Mouse (Mus musculus) forebrain, embryonic 13.5 days (tissue): ENCODE results near the gene Nr1d2. TPM values are rescaled to one million over a fixed set of nuclear protein-coding genes. Genes with fewer than 3 reads are reported as not detected.
"Not testable (repeated sequence)": the region's sequence is repeated elsewhere in the genome, so short reads cannot be mapped to it uniquely, and the experiment has no call there.

ENCODE experiments used
- ATAC-seq: fragments of 200-750 bp; cut with Nextera tagmentation; 2 replicates; pipeline ENCODE4 v1.8.0; 2017
- H3K27ac ChIP-seq: fragments of 300-500 bp; sonication (generic); 2 replicates; pipeline ENCODE4 v1.5.1; 2015; ENCODE audit warnings: inconsistent platforms, mild to moderate bottlenecking, moderate library complexity
- H3K27me3 ChIP-seq: fragments of 300-500 bp; sonication (generic); 2 replicates; pipeline ENCODE4 v1.6.1; 2015; ENCODE audit warnings: mild to moderate bottlenecking, inconsistent platforms
- H3K36me3 ChIP-seq: fragments of 300-500 bp; sonication (generic); 2 replicates; pipeline ENCODE4 v1.6.1; 2015; ENCODE audit warnings: mild to moderate bottlenecking, inconsistent platforms; ENCODE audit not compliant: poor library complexity, severe bottlenecking
- H3K4me1 ChIP-seq: fragments of 300-500 bp; sonication (generic); 2 replicates; pipeline ENCODE4 v1.6.1; 2015; ENCODE audit warnings: inconsistent platforms
- H3K4me2 ChIP-seq: fragments of 300-500 bp; sonication (generic); 2 replicates; pipeline ENCODE4 v1.6.1; 2015; ENCODE audit warnings: inconsistent platforms, mild to moderate bottlenecking, moderate library complexity
- H3K4me3 ChIP-seq: fragments of 300-500 bp; sonication (generic); 2 replicates; pipeline ENCODE4 v1.5.1; 2015; ENCODE audit warnings: mild to moderate bottlenecking, inconsistent platforms
- H3K9ac ChIP-seq: fragments of 300-500 bp; sonication (generic); 2 replicates; pipeline ENCODE4 v1.6.1; 2015; ENCODE audit warnings: mild to moderate bottlenecking, inconsistent platforms
- H3K9me3 ChIP-seq: fragments of 300-500 bp; sonication (generic); replicated peaks from 2 replicates; pipeline ENCODE4 v1.6.1; 2016; ENCODE audit warnings: inconsistent platforms
- WGBS: fragments of 180-500 bp; shearing (Covaris S2); methylation state at CpG from one replicate; pipeline ENCODE4 v1.1.7; 2015; 5-methylcytosine and 5-hydroxymethylcytosine counted together
- polyA plus RNA-seq: library from polyadenylated mRNA; unstranded; fragments of >200 nt; fragmentation: Nextera tagmentation; extraction: Ambion mirVana; gene quantifications from 2 replicates; pipeline ENCODE4 v1.2.1, GENCODE M21; 2015

Nr1d2 gene
- polyA plus RNA-seq, 1 experiment from 2014 or later = 5.0 TPM

GRCm38 (mm10) chr14:18261203-18261602, 22.3 kb upstream of the Nr1d2 start:
- Histone ChIP-seq H3K27me3 (no peaks in the 10 kb centered on the region), H3K27ac (no peak overlapping the region), H3K4me2 (no peak overlapping the region), H3K9me3 (no peaks in the 10 kb centered on the region), H3K9ac (no peak overlapping the region), H3K36me3 (peaks cover 5% of the 10 kb centered on the region; the same call in 1 of the 2 replicates), H3K4me1 (peaks cover 23% of the 10 kb centered on the region), H3K4me3 (no peak overlapping the region)
- WGBS = 87% methylated on average over 3 of the region's 3 CpGs
- ATAC-seq = no peak

GRCm38 (mm10) chr14:18242638-18243130, 3.8 kb upstream of the Nr1d2 start:
- H3K4me1 ChIP-seq = 0 out of 2 replicates have a peak, but pooled peaks cover 2% of the 10 kb centered on the region
- H3K9me3 ChIP-seq = no peaks in the 10 kb centered on the region
- no peak overlapping the region for H3K4me2 ChIP-seq
- no peaks in the 10 kb centered on the region for H3K27me3 ChIP-seq
- no peak overlapping the region for H3K9ac ChIP-seq
- 90% methylated on average over 21 of the region's 21 CpGs for WGBS
- no peak overlapping the region for H3K4me3 ChIP-seq
- no peak for ATAC-seq
- no peaks in the 10 kb centered on the region for H3K36me3 ChIP-seq
- no peak overlapping the region for H3K27ac ChIP-seq

- Histone ChIP-seq H3K9me3 (no peaks in the 10 kb centered on the region), H3K4me1 (0 out of 2 replicates have a peak, but pooled peaks cover 4% of the 10 kb centered on the region), H3K27me3 (no peaks in the 10 kb centered on the region), H3K4me3 (no peak overlapping the region), H3K36me3 (no peaks in the 10 kb centered on the region), H3K27ac (no peak overlapping the region), H3K9ac (no peak overlapping the region), H3K4me2 (no peak overlapping the region)
- 88% methylated on average over 4 of the region's 4 CpGs for WGBS
- no peak for ATAC-seq
Observed at GRCm38 (mm10) chr14:18241786-18242185, 2.9 kb upstream of the Nr1d2 start.

- no peaks in the 10 kb centered on the region for H3K36me3 ChIP-seq
- H3K4me3 ChIP-seq = no peak overlapping the region
- H3K27ac ChIP-seq = no peak overlapping the region
- H3K9me3 ChIP-seq = no peaks in the 10 kb centered on the region
- H3K4me2 ChIP-seq = no peak overlapping the region
- H3K27me3 ChIP-seq = no peaks in the 10 kb centered on the region
- H3K4me1 ChIP-seq = 0 out of 2 replicates have a peak, but pooled peaks cover 4% of the 10 kb centered on the region
- 74% methylated on average over 7 of the region's 7 CpGs for WGBS
- no peak for ATAC-seq
- H3K9ac ChIP-seq = no peak overlapping the region
Observed at GRCm38 (mm10) chr14:18240132-18240531, 1.2 kb upstream of the Nr1d2 start.

GRCm38 (mm10) chr14:18238131-18238749, 687 bp downstream of the Nr1d2 start:
- Histone ChIP-seq H3K9me3 (no peaks in the 10 kb centered on the region), H3K27ac (peak overlapping the region; percentile 69), H3K27me3 (no peaks in the 10 kb centered on the region), H3K4me3 (peak overlapping the region; percentile 77), H3K9ac (peak overlapping the region; percentile 73), H3K4me1 (0 out of 2 replicates have a peak, but pooled peaks cover 4% of the 10 kb centered on the region), H3K36me3 (no peaks in the 10 kb centered on the region), H3K4me2 (peak overlapping the region; percentile 77)
- ATAC-seq = peak; percentile 96
- under 1% methylated on average over 69 of the region's 71 CpGs for WGBS

GRCm38 (mm10) chr14:18237381-18237780, 1.5 kb downstream of the Nr1d2 start:
- Histone ChIP-seq H3K4me2 (peak overlapping the region; percentile 77), H3K4me3 (no peak overlapping the region), H3K27ac (no peak overlapping the region), H3K9ac (no peak overlapping the region; the same call in 1 of the 2 replicates), H3K4me1 (0 out of 2 replicates have a peak, but pooled peaks cover 4% of the 10 kb centered on the region), H3K9me3 (no peaks in the 10 kb centered on the region), H3K27me3 (no peaks in the 10 kb centered on the region), H3K36me3 (no peaks in the 10 kb centered on the region)
- WGBS = 49% methylated on average over 4 of the region's 4 CpGs
- no peak for ATAC-seq

- not testable (repeated sequence) for H3K9me3 ChIP-seq, H3K4me2 ChIP-seq, H3K4me3 ChIP-seq, H3K4me1 ChIP-seq, H3K9ac ChIP-seq, H3K27ac ChIP-seq, ATAC-seq, H3K27me3 ChIP-seq, H3K36me3 ChIP-seq
- 89% methylated on average over 2 of the region's 2 CpGs for WGBS
Observed at GRCm38 (mm10) chr14:18236496-18237235, 2.3 kb downstream of the Nr1d2 start.

- H3K4me3 ChIP-seq = no peak overlapping the region
- no peaks in the 10 kb centered on the region for H3K9me3 ChIP-seq
- H3K4me2 ChIP-seq = no peak overlapping the region
- ATAC-seq = no peak
- 62% methylated on average over 5 of the region's 5 CpGs for WGBS
- no peak overlapping the region for H3K27ac ChIP-seq
- no peak overlapping the region for H3K9ac ChIP-seq
- no peaks in the 10 kb centered on the region for H3K36me3 ChIP-seq
- H3K27me3 ChIP-seq = no peaks in the 10 kb centered on the region
- 0 out of 2 replicates have a peak, but pooled peaks cover 4% of the 10 kb centered on the region for H3K4me1 ChIP-seq
Observed at GRCm38 (mm10) chr14:18233981-18234960, 4.7 kb downstream of the Nr1d2 start.

- WGBS = 77% methylated on average over 2 of the region's 2 CpGs
- no peak overlapping the region for H3K27ac ChIP-seq
- H3K27me3 ChIP-seq = no peaks in the 10 kb centered on the region
- no peaks in the 10 kb centered on the region for H3K36me3 ChIP-seq
- no peak overlapping the region for H3K4me3 ChIP-seq
- 0 out of 2 replicates have a peak, but pooled peaks cover 4% of the 10 kb centered on the region for H3K4me1 ChIP-seq
- no peak overlapping the region for H3K9ac ChIP-seq
- H3K9me3 ChIP-seq = no peaks in the 10 kb centered on the region
- no peak for ATAC-seq
- H3K4me2 ChIP-seq = no peak overlapping the region
Observed at GRCm38 (mm10) chr14:18233076-18233475, 5.9 kb downstream of the Nr1d2 start.

- H3K4me2 ChIP-seq = not testable (repeated sequence)
Observed at GRCm38 (mm10) chr14:18231866-18232265, 7.1 kb downstream of the Nr1d2 start.

GRCm38 (mm10) chr14:18229751-18230150, 9.2 kb downstream of the Nr1d2 start:
- not testable (repeated sequence) for H3K4me3 ChIP-seq, H3K27ac ChIP-seq, H3K27me3 ChIP-seq, H3K9me3 ChIP-seq, ATAC-seq, H3K9ac ChIP-seq, H3K4me2 ChIP-seq, H3K4me1 ChIP-seq, H3K36me3 ChIP-seq
- WGBS = 95% methylated on average over 10 of the region's 10 CpGs

More at GRCm38 (mm10) chr14:18231866-18232265, 7.1 kb downstream of the Nr1d2 start:
- H3K4me3 ChIP-seq, ATAC-seq, H3K27me3 ChIP-seq, H3K4me1 ChIP-seq, H3K9me3 ChIP-seq, H3K9ac ChIP-seq, H3K36me3 ChIP-seq, H3K27ac ChIP-seq: not testable (repeated sequence)
- WGBS = 94% methylated on average over 8 of the region's 8 CpGs
